Mouse (Mus musculus): ENCODE data around the gene P4htm. TPM values are rescaled to one million over a fixed set of nuclear protein-coding genes. Genes with fewer than 3 reads are reported as not detected.

The P4htm gene
- polyA plus RNA-seq (2015; fragmentation: Nextera tagmentation; extraction: Ambion mirVana) = 10.8 and 11.0 TPM in 2 replicates

GRCm38 (mm10) chr9:108596998-108597764 lies at the start of gene P4htm:
Gene P4htm (minus strand): TSS chr9:108597667.
- Histone ChIP-seq H3K9ac (replicated peaks; ENCODE audit: low read length) (peak within 1 kb of the TSS; percentile 88), H3K27ac (ENCODE audit: low read length) (no peak within 1 kb of the TSS), H3K4me3 (ENCODE audit: low read length) (peak within 1 kb of the TSS; percentile 81), H3K36me3 (ENCODE audit: insufficient read depth, low read length) (0 out of 2 replicates have a peak, but pooled peaks cover under 1% of the 10 kb centered on the region), H3K4me1 (ENCODE audit: insufficient read depth, low read length) (peaks cover 12% of the 10 kb centered on the region), H3K27me3 (ENCODE audit: insufficient read depth, low read length) (no peaks in the 10 kb centered on the region), H3K4me2 (replicated peaks; ENCODE audit: low read depth, low read length) (peak within 1 kb of the TSS; percentile 93), H3K9me3 (ENCODE audit: low read length) (no peaks in the 10 kb centered on the region)
- 3% methylated on average over 67 of the region's 69 CpGs for WGBS
- ATAC-seq (ENCODE audit: low FRiP score, low TSS enrichment) = peak; percentile 87

GRCm38 (mm10) chr9:108639825-108640224 lies 42.4 kb upstream of the P4htm start:
- peaks cover 9% of the 10 kb centered on the region for H3K36me3 ChIP-seq (ENCODE audit: insufficient read depth, low read length)
- no peaks in the 10 kb centered on the region for H3K27me3 ChIP-seq (ENCODE audit: insufficient read depth, low read length)
- H3K9ac ChIP-seq (replicated peaks; ENCODE audit: low read length) = no peak overlapping the region
- no peak overlapping the region for H3K4me3 ChIP-seq (ENCODE audit: low read length)
- H3K4me1 ChIP-seq (ENCODE audit: insufficient read depth, low read length) = no peaks in the 10 kb centered on the region
- H3K9me3 ChIP-seq (ENCODE audit: low read length) = no peaks in the 10 kb centered on the region
- no peak overlapping the region for H3K4me2 ChIP-seq (replicated peaks; ENCODE audit: low read depth, low read length)
- ATAC-seq (ENCODE audit: low FRiP score, low TSS enrichment) = no peak
- no peak overlapping the region for H3K27ac ChIP-seq (ENCODE audit: low read length)
- 93% methylated on average over 2 of the region's 2 CpGs for WGBS

- no peak overlapping the region for H3K4me3 ChIP-seq (ENCODE audit: low read length)
- no peak overlapping the region for H3K4me2 ChIP-seq (replicated peaks; ENCODE audit: low read depth, low read length)
- H3K36me3 ChIP-seq (ENCODE audit: insufficient read depth, low read length) = 0 out of 2 replicates have a peak, but pooled peaks cover 6% of the 10 kb centered on the region
- no peaks in the 10 kb centered on the region for H3K4me1 ChIP-seq (ENCODE audit: insufficient read depth, low read length)
- WGBS = 70% methylated on average over 2 of the region's 2 CpGs
- no peak overlapping the region for H3K27ac ChIP-seq (ENCODE audit: low read length)
- no peaks in the 10 kb centered on the region for H3K27me3 ChIP-seq (ENCODE audit: insufficient read depth, low read length)
- H3K9ac ChIP-seq (replicated peaks; ENCODE audit: low read length) = no peak overlapping the region
- no peak for ATAC-seq (ENCODE audit: low FRiP score, low TSS enrichment)
- H3K9me3 ChIP-seq (ENCODE audit: low read length) = no peaks in the 10 kb centered on the region
Observed at GRCm38 (mm10) chr9:108635415-108635814, 37.9 kb upstream of the P4htm start.

- no peak overlapping the region for H3K27ac ChIP-seq (ENCODE audit: low read length)
- H3K9ac ChIP-seq (replicated peaks; ENCODE audit: low read length) = no peak overlapping the region
- H3K4me1 ChIP-seq (ENCODE audit: insufficient read depth, low read length) = no peaks in the 10 kb centered on the region
- no peak overlapping the region for H3K4me2 ChIP-seq (replicated peaks; ENCODE audit: low read depth, low read length)
- peaks cover 6% of the 10 kb centered on the region; the same call in 1 of the 2 replicates for H3K36me3 ChIP-seq (ENCODE audit: insufficient read depth, low read length)
- no peak for ATAC-seq (ENCODE audit: low FRiP score, low TSS enrichment)
- H3K4me3 ChIP-seq (ENCODE audit: low read length) = no peak overlapping the region
- WGBS = 45% methylated on average over 2 of the region's 2 CpGs
- no peaks in the 10 kb centered on the region for H3K27me3 ChIP-seq (ENCODE audit: insufficient read depth, low read length)
- H3K9me3 ChIP-seq (ENCODE audit: low read length) = no peaks in the 10 kb centered on the region
Observed at GRCm38 (mm10) chr9:108633846-108634245, 36.4 kb upstream of the P4htm start.

GRCm38 (mm10) chr9:108632375-108632774 lies 34.9 kb upstream of the P4htm start:
- Histone ChIP-seq H3K9me3 (ENCODE audit: low read length) (no peaks in the 10 kb centered on the region), H3K4me3 (ENCODE audit: low read length) (no peak overlapping the region), H3K4me2 (replicated peaks; ENCODE audit: low read depth, low read length) (no peak overlapping the region), H3K4me1 (ENCODE audit: insufficient read depth, low read length) (no peaks in the 10 kb centered on the region), H3K27me3 (ENCODE audit: insufficient read depth, low read length) (no peaks in the 10 kb centered on the region), H3K9ac (replicated peaks; ENCODE audit: low read length) (no peak overlapping the region), H3K27ac (ENCODE audit: low read length) (no peak overlapping the region), H3K36me3 (ENCODE audit: insufficient read depth, low read length) (peaks cover 6% of the 10 kb centered on the region; the same call in 1 of the 2 replicates)
- no peak for ATAC-seq (ENCODE audit: low FRiP score, low TSS enrichment)
- WGBS = 88% methylated on average over 5 of the region's 5 CpGs

GRCm38 (mm10) chr9:108631631-108632256 lies 34.3 kb upstream of the P4htm start:
- H3K36me3 ChIP-seq (ENCODE audit: insufficient read depth, low read length) = peaks cover 4% of the 10 kb centered on the region; the same call in 1 of the 2 replicates
- H3K27ac ChIP-seq (ENCODE audit: low read length) = no peak overlapping the region
- H3K9ac ChIP-seq (replicated peaks; ENCODE audit: low read length) = no peak overlapping the region
- no peaks in the 10 kb centered on the region for H3K27me3 ChIP-seq (ENCODE audit: insufficient read depth, low read length)
- H3K9me3 ChIP-seq (ENCODE audit: low read length) = no peaks in the 10 kb centered on the region
- H3K4me2 ChIP-seq (replicated peaks; ENCODE audit: low read depth, low read length) = no peak overlapping the region
- 85% methylated on average over 5 of the region's 5 CpGs for WGBS
- no peak for ATAC-seq (ENCODE audit: low FRiP score, low TSS enrichment)
- no peaks in the 10 kb centered on the region for H3K4me1 ChIP-seq (ENCODE audit: insufficient read depth, low read length)
- H3K4me3 ChIP-seq (ENCODE audit: low read length) = no peak overlapping the region

- Histone ChIP-seq H3K4me2 (replicated peaks; ENCODE audit: low read depth, low read length) (no peak overlapping the region), H3K9ac (replicated peaks; ENCODE audit: low read length) (no peak overlapping the region), H3K4me3 (ENCODE audit: low read length) (no peak overlapping the region), H3K27me3 (ENCODE audit: insufficient read depth, low read length) (no peaks in the 10 kb centered on the region), H3K36me3 (ENCODE audit: insufficient read depth, low read length) (peaks cover 6% of the 10 kb centered on the region; the same call in 1 of the 2 replicates), H3K9me3 (ENCODE audit: low read length) (no peaks in the 10 kb centered on the region), H3K27ac (ENCODE audit: low read length) (no peak overlapping the region), H3K4me1 (ENCODE audit: insufficient read depth, low read length) (no peaks in the 10 kb centered on the region)
- no peak for ATAC-seq (ENCODE audit: low FRiP score, low TSS enrichment)
- WGBS = 88% methylated on average over 1 of the region's 1 CpGs
Observed at GRCm38 (mm10) chr9:108630683-108631082, 33.2 kb upstream of the P4htm start.

GRCm38 (mm10) chr9:108628141-108628540 lies 30.7 kb upstream of the P4htm start:
- Histone ChIP-seq H3K27me3 (ENCODE audit: insufficient read depth, low read length) (no peaks in the 10 kb centered on the region), H3K4me2 (replicated peaks; ENCODE audit: low read depth, low read length) (no peak overlapping the region), H3K4me1 (ENCODE audit: insufficient read depth, low read length) (no peaks in the 10 kb centered on the region), H3K4me3 (ENCODE audit: low read length) (no peak overlapping the region), H3K9me3 (ENCODE audit: low read length) (no peaks in the 10 kb centered on the region), H3K36me3 (ENCODE audit: insufficient read depth, low read length) (peaks cover 6% of the 10 kb centered on the region; the same call in 1 of the 2 replicates), H3K9ac (replicated peaks; ENCODE audit: low read length) (no peak overlapping the region), H3K27ac (ENCODE audit: low read length) (no peak overlapping the region)
- no peak for ATAC-seq (ENCODE audit: low FRiP score, low TSS enrichment)
- 88% methylated on average over 4 of the region's 4 CpGs for WGBS

GRCm38 (mm10) chr9:108626498-108626897 lies 29.0 kb upstream of the P4htm start:
- no peak overlapping the region for H3K9ac ChIP-seq (replicated peaks; ENCODE audit: low read length)
- H3K27ac ChIP-seq (ENCODE audit: low read length) = no peak overlapping the region
- H3K4me3 ChIP-seq (ENCODE audit: low read length) = no peak overlapping the region
- 77% methylated on average over 2 of the region's 2 CpGs for WGBS
- H3K27me3 ChIP-seq (ENCODE audit: insufficient read depth, low read length) = no peaks in the 10 kb centered on the region
- H3K36me3 ChIP-seq (ENCODE audit: insufficient read depth, low read length) = peaks cover 6% of the 10 kb centered on the region; the same call in 1 of the 2 replicates
- ATAC-seq (ENCODE audit: low FRiP score, low TSS enrichment) = no peak
- H3K9me3 ChIP-seq (ENCODE audit: low read length) = no peaks in the 10 kb centered on the region
- no peak overlapping the region for H3K4me2 ChIP-seq (replicated peaks; ENCODE audit: low read depth, low read length)
- H3K4me1 ChIP-seq (ENCODE audit: insufficient read depth, low read length) = no peaks in the 10 kb centered on the region

- H3K36me3 ChIP-seq (ENCODE audit: insufficient read depth, low read length) = peaks cover 45% of the 10 kb centered on the region
- ATAC-seq (ENCODE audit: low FRiP score, low TSS enrichment) = no peak
- H3K4me2 ChIP-seq (replicated peaks; ENCODE audit: low read depth, low read length) = no peak overlapping the region
Observed at GRCm38 (mm10) chr9:108617301-108617700, 19.8 kb upstream of the P4htm start.

More at GRCm38 (mm10) chr9:108617301-108617700, 19.8 kb upstream of the P4htm start:
- Histone ChIP-seq H3K4me3 (ENCODE audit: low read length) (no peak overlapping the region), H3K4me1 (ENCODE audit: insufficient read depth, low read length) (no peaks in the 10 kb centered on the region), H3K27ac (ENCODE audit: low read length) (no peak overlapping the region), H3K27me3 (ENCODE audit: insufficient read depth, low read length) (no peaks in the 10 kb centered on the region), H3K9me3 (ENCODE audit: low read length) (no peaks in the 10 kb centered on the region), H3K9ac (replicated peaks; ENCODE audit: low read length) (no peak overlapping the region)
- 100% methylated on average over 1 of the region's 1 CpGs for WGBS

Data from kidney, embryonic 16.5 days (tissue).